Mouse (Mus musculus) kidney, adult 2 months (tissue): Measurements from ENCODE around the gene Adk.

Source experiments
- CTCF ChIP-seq: fragments of 200-500 bp; conservative IDR thresholded peaks from 2 replicates; pipeline ENCODE4 v1.5.1; 2011; ENCODE audit warnings: low read depth, mild to moderate bottlenecking, control low read depth, low read length, moderate library complexity, mixed read lengths; ENCODE audit not compliant: insufficient read depth, insufficient read length
- POLR2A ChIP-seq: fragments of 200-500 bp; IDR thresholded peaks from one replicate; pipeline ENCODE4 v1.6.1; 2011; ENCODE audit warnings: low read depth, low read length, control low read depth

DNA sequence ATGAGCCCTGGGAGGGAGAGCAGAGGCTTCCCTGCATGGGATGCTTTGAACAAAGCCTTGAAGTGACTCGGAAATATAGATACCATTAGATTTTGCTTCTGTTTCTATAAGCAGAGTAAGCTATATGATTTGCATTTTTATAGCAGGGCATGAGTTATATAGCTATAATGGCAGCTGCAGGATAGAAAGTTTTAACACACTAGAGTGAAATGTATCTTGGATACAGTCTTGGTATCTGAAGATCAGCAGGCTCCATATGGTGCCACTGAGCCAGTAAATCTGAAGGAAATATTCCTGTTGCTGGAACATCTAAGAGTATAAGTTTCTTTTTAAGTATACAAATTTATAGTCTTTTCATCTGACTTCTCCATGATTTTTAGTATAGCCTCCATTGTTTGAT, 288.8 kb downstream of the Adk start:
- TF ChIP-seq CTCF (no peak), POLR2A (no peak)
